Mouse (Mus musculus): ENCODE results near the gene Atp6ap2. TPM values are rescaled to one million over a fixed set of nuclear protein-coding genes. Genes with fewer than 3 reads are reported as not detected.

Gene Atp6ap2
- polyA plus RNA-seq, 1 experiment = 26.5 TPM

Other genes starting within 250 kb of the Atp6ap2 start
- gene 1810030O07Rik, start 85.9 kb downstream of the Atp6ap2 start, polyA plus RNA-seq (2012; rRNA removed) = 13.3 and 13.6 TPM in 2 replicates
- gene Med14, start 174.3 kb downstream of the Atp6ap2 start, polyA plus RNA-seq (2012; rRNA removed) = 28.4 and 29.3 TPM in 2 replicates